Mouse (Mus musculus): ENCODE results near the gene Sorbs2. TPM values are rescaled to one million over a fixed set of nuclear protein-coding genes. Genes with fewer than 3 reads are reported as not detected.
"Not testable (repeated sequence)": the region's sequence is repeated elsewhere in the genome, so short reads cannot be mapped to it uniquely, and the experiment has no call there.

Sorbs2 gene
- total RNA-seq, 2 experiments from 2014 or later = 150 to 200 TPM

- peak; percentile 27 to 72 for DNase-seq (ENCODE audit: extremely low spot score in 1 of 2, low spot score in 1 of 2)
Measured at GRCm38 (mm10) chr8:45816765-45817426, 309.3 kb downstream of the Sorbs2 start.

DNA sequence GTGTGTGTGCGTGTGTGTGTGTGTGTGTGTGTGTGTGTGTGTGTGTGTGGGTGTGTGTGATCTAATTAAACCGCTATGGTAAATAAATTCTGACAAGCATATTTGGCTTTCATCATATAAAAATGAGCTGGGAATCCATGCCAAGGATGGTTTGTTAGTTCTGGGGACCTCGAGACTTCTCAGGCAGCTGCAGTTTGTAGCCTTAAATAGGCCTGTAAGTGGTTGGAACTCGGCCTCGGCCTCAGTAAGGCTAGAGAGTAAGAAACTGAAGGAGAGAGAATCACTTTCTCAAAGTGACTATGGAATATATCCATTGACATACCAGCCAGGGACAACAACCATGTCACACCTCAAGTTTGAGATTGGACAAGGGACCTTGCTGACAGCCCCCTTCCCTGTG lies 314.1 kb downstream of the Sorbs2 start:
- DNase-seq (ENCODE audit: extremely low spot score in 1 of 2, low spot score in 1 of 2) = no peak

- DNase-seq (ENCODE audit: extremely low spot score in 1 of 2, low spot score in 1 of 2) = no peak
Measured at GRCm38 (mm10) chr8:45829985-45830548, 322.5 kb downstream of the Sorbs2 start.

- DNase-seq (ENCODE audit: extremely low spot score in 1 of 2, low spot score in 1 of 2) = no peak
Measured at GRCm38 (mm10) chr8:45833896-45834295, 326.3 kb downstream of the Sorbs2 start.

DNA sequence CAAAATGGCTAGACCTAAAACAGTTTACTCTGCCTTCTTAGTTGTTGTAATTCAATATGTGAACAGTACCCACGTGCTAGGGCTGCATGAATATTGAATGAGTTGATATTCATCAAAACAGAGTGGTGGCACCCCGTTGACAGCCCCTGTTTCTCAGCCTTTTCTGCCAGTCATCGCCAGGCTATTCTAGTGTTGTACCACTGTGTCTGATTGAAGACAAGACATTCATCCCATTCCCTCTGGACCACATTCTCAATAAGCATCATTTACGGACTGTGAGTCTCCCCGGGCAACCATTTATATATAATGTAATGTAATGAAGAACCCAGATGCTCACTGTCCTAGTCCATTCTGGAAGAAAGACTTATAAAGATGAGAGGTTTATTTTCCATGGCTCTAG lies 335.7 kb downstream of the Sorbs2 start:
- DNase-seq (ENCODE audit: extremely low spot score in 1 of 2, low spot score in 1 of 2) = no peak

GRCm38 (mm10) chr8:45844097-45844885 lies 336.7 kb downstream of the Sorbs2 start:
- DNase-seq (ENCODE audit: extremely low spot score in 1 of 2, low spot score in 1 of 2) = peak; percentile 14 to 44

DNA sequence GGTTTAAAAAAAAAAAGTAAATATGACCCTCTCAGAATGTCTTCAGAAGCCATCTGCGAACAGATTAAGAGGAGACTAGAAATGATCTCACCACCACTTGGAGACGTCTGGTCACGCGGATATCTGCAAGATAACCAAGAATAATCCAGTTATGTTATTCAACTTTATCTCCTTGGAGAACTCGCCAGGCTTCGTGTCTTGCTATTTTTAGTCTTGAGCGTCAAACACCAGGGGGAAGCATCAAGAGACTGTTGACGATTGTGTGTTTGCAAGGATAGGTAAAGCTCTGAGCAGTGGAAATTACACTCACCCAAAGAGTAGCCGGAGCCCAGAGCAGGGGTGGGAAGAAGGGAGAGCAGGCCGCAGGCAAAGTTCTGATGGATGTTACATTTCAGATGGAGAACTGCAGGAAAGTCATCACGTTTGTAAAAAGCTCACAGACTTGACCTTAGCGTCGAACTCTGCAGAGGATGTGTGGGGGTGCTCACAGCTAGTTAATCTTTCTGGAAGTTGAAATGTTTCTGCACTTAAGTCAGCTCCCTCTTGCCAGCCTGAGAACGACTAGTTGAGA lies 337.4 kb downstream of the Sorbs2 start:
- DNase-seq (ENCODE audit: extremely low spot score in 1 of 2, low spot score in 1 of 2) = no peak

GRCm38 (mm10) chr8:45845906-45846305 lies 338.3 kb downstream of the Sorbs2 start:
- no peak for DNase-seq (ENCODE audit: extremely low spot score in 1 of 2, low spot score in 1 of 2)

GRCm38 (mm10) chr8:45855118-45855517 lies 347.5 kb downstream of the Sorbs2 start:
- no peak for DNase-seq (ENCODE audit: extremely low spot score in 1 of 2, low spot score in 1 of 2)

DNA sequence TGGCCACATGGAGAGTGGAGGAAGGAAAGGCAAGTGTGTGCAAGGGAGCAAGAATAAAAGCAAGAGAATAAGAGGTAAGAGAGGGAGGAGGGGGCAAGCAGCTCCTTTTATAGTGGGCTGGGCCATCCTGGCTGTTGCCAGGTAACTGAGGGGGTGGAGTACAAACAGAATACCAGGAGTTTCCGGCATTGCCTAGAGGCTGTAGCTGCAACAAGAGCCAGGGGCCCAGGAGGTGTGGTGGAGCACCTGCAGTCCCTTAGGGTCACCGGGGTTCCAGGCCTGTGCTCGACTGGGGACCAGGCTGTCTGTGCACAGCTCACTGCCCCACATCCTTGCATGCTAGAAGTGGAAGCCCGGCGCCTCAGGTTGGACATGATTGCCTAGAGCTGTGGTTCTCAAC lies 350.1 kb downstream of the Sorbs2 start:
- DNase-seq (ENCODE audit: extremely low spot score in 1 of 2, low spot score in 1 of 2) = no peak

- no peak for DNase-seq (ENCODE audit: extremely low spot score in 1 of 2, low spot score in 1 of 2)
Measured at GRCm38 (mm10) chr8:45858391-45858790, 350.8 kb downstream of the Sorbs2 start.

GRCm38 (mm10) chr8:45871587-45871986 lies 364.0 kb downstream of the Sorbs2 start:
- not testable (repeated sequence) for DNase-seq (ENCODE audit: extremely low spot score in 1 of 2, low spot score in 1 of 2)

DNA sequence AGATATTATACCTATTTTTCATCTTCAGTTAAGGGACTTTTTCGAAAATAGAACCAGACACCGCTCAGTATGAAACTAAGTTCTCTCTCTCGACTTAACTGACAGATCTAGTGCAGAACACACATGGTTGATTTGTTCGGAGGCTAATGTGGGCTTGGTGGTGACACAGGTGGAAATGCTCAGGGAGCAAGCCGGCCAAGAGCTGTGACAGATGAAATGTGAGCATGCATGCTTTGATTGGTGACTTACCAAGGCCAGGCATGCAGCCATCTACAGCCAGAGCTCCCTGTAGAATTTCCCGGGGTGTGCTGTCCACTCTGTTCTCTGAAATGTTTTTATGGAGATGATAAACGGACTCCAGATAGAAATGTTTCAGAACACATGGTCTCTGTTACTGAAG lies 364.5 kb downstream of the Sorbs2 start:
- DNase-seq (ENCODE audit: extremely low spot score in 1 of 2, low spot score in 1 of 2) = no peak

- DNase-seq (ENCODE audit: extremely low spot score in 1 of 2, low spot score in 1 of 2) = peak; percentile 20 to 53
Measured at GRCm38 (mm10) chr8:45874945-45875626, 367.5 kb downstream of the Sorbs2 start.

DNA sequence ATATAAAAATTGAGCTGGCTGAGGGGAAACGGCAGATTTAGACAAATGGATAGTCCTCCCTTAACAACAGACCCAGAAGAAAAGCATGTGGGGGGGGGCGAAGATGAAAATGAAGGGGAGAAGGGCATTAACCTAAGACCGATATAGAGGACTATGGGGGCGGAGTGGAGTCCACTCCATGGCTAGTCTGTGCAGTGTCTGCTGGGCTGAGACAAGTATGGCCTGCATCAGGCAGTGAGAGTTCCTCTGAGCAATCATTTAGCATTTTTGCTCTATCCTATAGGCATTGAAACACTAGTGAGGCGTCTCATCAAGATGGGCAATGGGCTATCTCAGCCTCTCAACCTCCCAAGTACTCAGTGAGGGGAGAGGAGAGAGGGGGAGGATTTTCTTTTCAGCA lies 368.8 kb downstream of the Sorbs2 start:
- DNase-seq (ENCODE audit: extremely low spot score in 1 of 2, low spot score in 1 of 2) = no peak

Other genes starting within 250 kb of the Sorbs2 start
- gene F11, start 245.8 kb upstream of the Sorbs2 start, total RNA-seq (2021) = not detected
- under 1 TPM in 1 of 2 experiments, not detected in 1; 0.05 TPM for gene Klkb1, start 212.9 kb upstream of the Sorbs2 start, total RNA-seq (2021)
- gene Gm45753, start 199.3 kb upstream of the Sorbs2 start, total RNA-seq (2021) = not detected
- gene Cyp4v3, start 174.6 kb upstream of the Sorbs2 start, total RNA-seq (2021) = 1 to 10 TPM; 7.7 TPM
- 10 to 100 TPM; 12.8 to 13.6 TPM for gene Fam149a, start 125.5 kb upstream of the Sorbs2 start, total RNA-seq (2021)
- gene Tlr3, start 96.7 kb upstream of the Sorbs2 start, total RNA-seq (2021) = 10 to 100 TPM in 1 of 2 experiments, 1 to 10 TPM in 1; 9.8 to 12.5 TPM

Measured in layer of hippocampus, postnatal 25 days (tissue).